Mouse (Mus musculus): ENCODE results near the gene Lrp5. TPM values are rescaled to one million over a fixed set of nuclear protein-coding genes. Genes with fewer than 3 reads are reported as not detected.

Lrp5 gene
- total and polyA plus RNA-seq, 2 experiments from 2014 or later: 0.56 to 11.1 TPM

GRCm38 (mm10) chr19:3651220-3651619, 35.1 kb downstream of the Lrp5 start:
- DNase-seq (no peak), ATAC-seq (no peak)
- WGBS: 97% methylated on average over 3 of the region's 3 CpGs
- H3K27ac ChIP-seq (ENCODE audit: low read depth, low read length): no peak overlapping the region
- H3K9me3 ChIP-seq (ENCODE audit: low read length): no peaks in the 10 kb centered on the region
- H3K27me3 ChIP-seq (ENCODE audit: insufficient read depth, low read length): no peaks in the 10 kb centered on the region
- H3K4me1 ChIP-seq (ENCODE audit: insufficient read depth): no peaks in the 10 kb centered on the region
- H3K9ac ChIP-seq: no peak overlapping the region
- H3K4me2 ChIP-seq (ENCODE audit: low read depth): no peak overlapping the region
- peak; percentile 16; the same call in 1 of the 2 replicates for TF ChIP-seq CTCF (IDR thresholded peaks at IDR 0.05; ENCODE audit: low read depth)
- no peak overlapping the region for H3K4me3 ChIP-seq (ENCODE audit: low read depth, low read length)
- no peaks in the 10 kb centered on the region; the same call in 1 of the 2 replicates for H3K36me3 ChIP-seq (ENCODE audit: insufficient read depth)

GRCm38 (mm10) chr19:3650448-3650847, 35.9 kb downstream of the Lrp5 start:
- no peak overlapping the region for H3K9ac ChIP-seq
- no peak for ATAC-seq

GRCm38 (mm10) chr19:3648830-3649450, 37.4 kb downstream of the Lrp5 start:
- Histone ChIP-seq H3K4me3 (ENCODE audit: low read depth, low read length) (no peak overlapping the region), H3K27ac (ENCODE audit: low read depth, low read length) (no peak overlapping the region), H3K27me3 (ENCODE audit: insufficient read depth, low read length) (no peaks in the 10 kb centered on the region), H3K36me3 (ENCODE audit: insufficient read depth) (no peaks in the 10 kb centered on the region; the same call in 1 of the 2 replicates), H3K9me3 (ENCODE audit: low read length) (no peaks in the 10 kb centered on the region), H3K4me1 (ENCODE audit: insufficient read depth) (no peaks in the 10 kb centered on the region), H3K9ac (no peak overlapping the region), H3K4me2 (ENCODE audit: low read depth) (no peak overlapping the region)
- no peak for TF ChIP-seq CTCF (IDR thresholded peaks at IDR 0.05; ENCODE audit: low read depth)
- ATAC-seq (no peak), DNase-seq (no peak)
- 55% methylated on average over 9 of the region's 11 CpGs for WGBS

More at GRCm38 (mm10) chr19:3650448-3650847, 35.9 kb downstream of the Lrp5 start:
- H3K4me1 ChIP-seq (ENCODE audit: insufficient read depth): no peaks in the 10 kb centered on the region
- no peaks in the 10 kb centered on the region for H3K9me3 ChIP-seq (ENCODE audit: low read length)
- no peak overlapping the region for H3K4me2 ChIP-seq (ENCODE audit: low read depth)
- no peak overlapping the region for H3K27ac ChIP-seq (ENCODE audit: low read depth, low read length)
- no peak overlapping the region for H3K4me3 ChIP-seq (ENCODE audit: low read depth, low read length)
- WGBS: 96% methylated on average over 3 of the region's 3 CpGs
- no peak for TF ChIP-seq CTCF (IDR thresholded peaks at IDR 0.05; ENCODE audit: low read depth)
- H3K36me3 ChIP-seq (ENCODE audit: insufficient read depth): no peaks in the 10 kb centered on the region; the same call in 1 of the 2 replicates
- no peak for DNase-seq
- H3K27me3 ChIP-seq (ENCODE audit: insufficient read depth, low read length): no peaks in the 10 kb centered on the region

- Histone ChIP-seq H3K4me1 (ENCODE audit: insufficient read depth) (no peaks in the 10 kb centered on the region), H3K9me3 (ENCODE audit: low read length) (no peaks in the 10 kb centered on the region), H3K36me3 (ENCODE audit: insufficient read depth) (no peaks in the 10 kb centered on the region; the same call in 1 of the 2 replicates), H3K4me3 (ENCODE audit: low read depth, low read length) (no peak overlapping the region), H3K9ac (no peak overlapping the region), H3K27ac (ENCODE audit: low read depth, low read length) (no peak overlapping the region), H3K27me3 (ENCODE audit: insufficient read depth, low read length) (no peaks in the 10 kb centered on the region), H3K4me2 (ENCODE audit: low read depth) (no peak overlapping the region)
- ATAC-seq: no peak
- no peak for DNase-seq
- WGBS: 95% methylated on average over 3 of the region's 3 CpGs
- no peak for TF ChIP-seq CTCF (IDR thresholded peaks at IDR 0.05; ENCODE audit: low read depth)
Observed at GRCm38 (mm10) chr19:3647999-3648398, 38.4 kb downstream of the Lrp5 start.

- no peaks in the 10 kb centered on the region; the same call in 1 of the 2 replicates for H3K36me3 ChIP-seq (ENCODE audit: insufficient read depth)
- no peak overlapping the region for H3K27ac ChIP-seq (ENCODE audit: low read depth, low read length)
- no peak overlapping the region for H3K4me3 ChIP-seq (ENCODE audit: low read depth, low read length)
- H3K27me3 ChIP-seq (ENCODE audit: insufficient read depth, low read length): no peaks in the 10 kb centered on the region
- no peak for ATAC-seq
- DNase-seq: no peak
- 89% methylated on average over 3 of the region's 3 CpGs for WGBS
- H3K4me2 ChIP-seq (ENCODE audit: low read depth): no peak overlapping the region
- no peak overlapping the region for H3K9ac ChIP-seq
- peaks cover 7% of the 10 kb centered on the region; the same call in 1 of the 2 replicates for H3K4me1 ChIP-seq (ENCODE audit: insufficient read depth)
- no peak for TF ChIP-seq CTCF (IDR thresholded peaks at IDR 0.05; ENCODE audit: low read depth)
- no peaks in the 10 kb centered on the region for H3K9me3 ChIP-seq (ENCODE audit: low read length)
Observed at GRCm38 (mm10) chr19:3645813-3646212, 40.6 kb downstream of the Lrp5 start.

- Histone ChIP-seq H3K9me3 (ENCODE audit: low read length) (no peaks in the 10 kb centered on the region), H3K36me3 (ENCODE audit: insufficient read depth) (no peaks in the 10 kb centered on the region; the same call in 1 of the 2 replicates), H3K27me3 (ENCODE audit: insufficient read depth, low read length) (no peaks in the 10 kb centered on the region), H3K4me2 (ENCODE audit: low read depth) (no peak overlapping the region), H3K27ac (ENCODE audit: low read depth, low read length) (no peak overlapping the region), H3K4me3 (ENCODE audit: low read depth, low read length) (no peak overlapping the region), H3K9ac (no peak overlapping the region), H3K4me1 (ENCODE audit: insufficient read depth) (peaks cover 7% of the 10 kb centered on the region; the same call in 1 of the 2 replicates)
- 94% methylated on average over 4 of the region's 4 CpGs for WGBS
- TF ChIP-seq CTCF (IDR thresholded peaks at IDR 0.05; ENCODE audit: low read depth): no peak
- no peak for ATAC-seq
- no peak for DNase-seq
Observed at GRCm38 (mm10) chr19:3645318-3645717, 41.0 kb downstream of the Lrp5 start.

GRCm38 (mm10) chr19:3639561-3639960, 46.8 kb downstream of the Lrp5 start:
- ATAC-seq (no peak), DNase-seq (no peak)
- TF ChIP-seq CTCF (IDR thresholded peaks at IDR 0.05; ENCODE audit: low read depth): no peak
- no peak overlapping the region for H3K9ac ChIP-seq
- H3K27me3 ChIP-seq (ENCODE audit: insufficient read depth, low read length): no peaks in the 10 kb centered on the region
- H3K4me3 ChIP-seq (ENCODE audit: low read depth, low read length): no peak overlapping the region
- H3K9me3 ChIP-seq (ENCODE audit: low read length): no peaks in the 10 kb centered on the region
- peaks cover 7% of the 10 kb centered on the region; the same call in 1 of the 2 replicates for H3K4me1 ChIP-seq (ENCODE audit: insufficient read depth)
- H3K36me3 ChIP-seq (ENCODE audit: insufficient read depth): no peaks in the 10 kb centered on the region
- no peak overlapping the region for H3K27ac ChIP-seq (ENCODE audit: low read depth, low read length)
- WGBS: 91% methylated on average over 7 of the region's 7 CpGs
- no peak overlapping the region for H3K4me2 ChIP-seq (ENCODE audit: low read depth)

Data from forebrain, postnatal 0 days (tissue).